Mouse (Mus musculus): Measurements from ENCODE around the gene Notch4.

Notch4 gene

GRCm38 (mm10) chr17:34597566-34598095 is 33.6 kb downstream of the Notch4 start, which contains the start of gene Ager:
Gene Ager, plus strand, starts transcription at chr17:34597862.
- no peak for DNase-seq

DNA sequence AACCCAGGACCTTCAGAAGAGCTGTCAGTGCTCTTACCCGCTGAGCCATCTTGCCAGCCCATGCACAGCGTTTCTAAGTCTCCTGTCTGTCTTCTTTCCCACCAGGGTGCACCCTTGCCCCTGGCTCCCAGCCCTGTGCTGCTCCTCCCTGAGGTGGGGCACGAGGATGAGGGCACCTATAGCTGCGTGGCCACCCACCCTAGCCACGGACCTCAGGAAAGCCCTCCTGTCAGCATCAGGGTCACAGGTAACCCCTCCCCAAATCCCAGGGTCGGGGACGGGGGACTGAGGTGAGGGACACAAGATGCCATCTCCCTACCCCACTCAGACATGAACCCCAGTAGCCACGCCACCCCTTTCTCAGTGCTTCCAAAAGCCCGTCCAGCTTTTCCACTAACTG is 35.8 kb downstream of the Notch4 start:
- DNase-seq: peak; percentile 8

- peak; percentile 20 for DNase-seq
Observed at GRCm38 (mm10) chr17:34601796-34602195, 37.7 kb downstream of the Notch4 start.

DNA sequence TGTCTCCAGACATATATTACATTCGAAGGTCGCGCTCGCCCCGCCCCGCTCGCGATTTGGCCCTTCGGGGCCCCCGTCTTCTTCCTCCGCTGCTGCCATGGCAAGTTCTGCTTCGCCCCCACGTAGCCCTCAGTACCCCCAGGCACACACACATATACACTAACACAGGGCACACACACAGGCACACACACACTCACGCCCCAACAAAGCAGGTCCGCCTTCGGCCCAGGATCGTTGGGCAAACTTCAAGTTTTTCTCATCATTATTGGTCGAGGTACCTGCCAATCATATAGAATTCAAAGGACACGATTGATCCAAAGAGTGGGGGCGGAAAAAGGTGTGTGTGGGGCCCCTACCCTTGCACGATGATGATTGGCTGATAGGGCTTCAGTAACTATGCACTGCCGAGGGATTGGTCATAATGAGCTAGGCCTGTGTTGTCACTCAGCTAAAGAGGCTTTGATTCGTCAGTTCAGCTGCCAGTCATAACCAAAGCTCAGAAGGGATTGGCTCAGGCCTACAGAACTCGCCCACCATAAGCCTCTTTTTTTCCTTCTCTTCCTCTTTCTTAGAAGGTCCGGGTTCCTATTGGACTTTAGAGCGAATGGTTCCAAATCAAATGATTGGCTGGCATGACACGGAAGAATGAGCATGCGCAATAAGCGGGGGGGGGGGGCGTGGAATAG is 39.5 kb downstream of the Notch4 start, which contains the start of gene Rnf5:
Gene Rnf5 (minus strand): TSS at position 316 of the 686 bp plus-strand sequence.
- peak; percentile 100 for DNase-seq

- peak; percentile 100 for DNase-seq
Observed at GRCm38 (mm10) chr17:34604061-34604508, 40.0 kb downstream of the Notch4 start, which contains the start of gene Agpat1. Gene Agpat1, plus strand, starts transcription at chr17:34604262.

GRCm38 (mm10) chr17:34604511-34605237 is 40.6 kb downstream of the Notch4 start:
- peak; percentile 91 for DNase-seq

DNA sequence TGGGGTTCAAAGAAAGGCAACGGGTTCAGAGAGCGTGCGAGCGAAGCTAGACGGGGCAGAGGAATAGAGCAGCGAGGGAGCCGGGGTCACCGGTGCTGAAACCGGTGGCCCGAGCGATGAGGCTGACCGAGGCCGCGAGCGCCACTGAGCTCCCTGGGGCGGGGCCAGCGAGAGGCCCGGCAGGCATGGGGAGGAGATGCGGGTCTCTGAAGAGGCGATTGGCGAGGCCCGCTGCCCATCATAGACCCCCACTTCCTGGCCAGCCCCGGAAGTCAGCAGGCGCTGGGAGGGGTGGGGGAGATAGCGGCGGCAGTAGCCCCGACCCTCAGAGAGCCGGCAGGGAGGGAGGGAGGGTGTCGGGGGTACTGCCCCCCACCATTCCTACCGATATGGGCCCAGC is 41.5 kb downstream of the Notch4 start:
- DNase-seq: peak; percentile 96

GRCm38 (mm10) chr17:34606186-34607039 is 42.3 kb downstream of the Notch4 start:
- no peak for DNase-seq

GRCm38 (mm10) chr17:34607997-34608396 is 43.9 kb downstream of the Notch4 start:
- DNase-seq: no peak

DNA sequence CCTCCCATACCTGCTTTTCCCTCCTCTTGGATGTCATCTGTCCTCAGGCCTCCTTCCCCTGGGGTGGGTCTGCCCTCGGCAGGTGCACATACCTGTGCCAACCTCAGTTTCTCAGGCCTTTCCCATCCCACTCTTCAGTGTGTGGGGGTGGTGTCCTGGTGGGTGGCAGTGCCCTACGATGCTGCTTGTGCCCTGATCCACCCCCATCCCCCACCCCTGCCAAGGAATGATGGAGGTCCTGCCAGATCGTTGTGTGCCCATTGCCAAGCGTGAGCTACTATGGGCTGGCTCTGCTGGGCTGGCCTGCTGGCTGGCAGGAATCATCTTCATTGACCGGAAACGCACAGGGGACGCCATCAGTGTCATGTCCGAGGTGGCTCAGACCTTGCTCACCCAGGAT is 47.0 kb downstream of the Notch4 start:
- DNase-seq: no peak

DNA sequence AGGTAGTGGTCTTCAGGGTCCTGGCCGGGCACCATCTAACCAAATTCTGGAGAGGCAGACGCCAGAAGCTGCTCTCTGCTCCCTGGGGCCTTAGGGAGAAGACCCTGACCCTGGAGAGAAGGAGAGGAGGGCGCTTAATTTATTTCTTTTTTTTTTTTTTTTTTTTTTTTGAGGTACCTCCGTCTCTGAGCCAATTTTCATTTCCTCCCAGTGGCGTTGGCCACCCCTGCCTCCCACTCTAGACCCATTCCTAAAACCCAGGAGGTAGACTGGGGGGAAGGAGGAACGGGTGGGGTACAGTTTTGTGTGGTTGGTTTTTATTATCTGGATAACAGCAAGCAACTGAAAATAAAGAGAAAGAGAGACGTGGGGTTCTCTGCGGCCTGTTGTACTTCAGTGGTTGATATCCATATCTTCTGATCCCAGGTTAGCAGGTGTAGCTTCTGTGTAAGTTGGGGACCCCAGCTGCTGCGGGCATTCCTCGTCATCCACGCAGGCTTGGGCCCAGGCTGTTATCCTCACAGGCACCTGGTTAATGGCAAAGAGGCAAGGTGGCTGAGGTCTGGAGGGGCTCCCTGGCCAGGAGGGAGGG is 49.1 kb downstream of the Notch4 start:
- DNase-seq: no peak

DNA sequence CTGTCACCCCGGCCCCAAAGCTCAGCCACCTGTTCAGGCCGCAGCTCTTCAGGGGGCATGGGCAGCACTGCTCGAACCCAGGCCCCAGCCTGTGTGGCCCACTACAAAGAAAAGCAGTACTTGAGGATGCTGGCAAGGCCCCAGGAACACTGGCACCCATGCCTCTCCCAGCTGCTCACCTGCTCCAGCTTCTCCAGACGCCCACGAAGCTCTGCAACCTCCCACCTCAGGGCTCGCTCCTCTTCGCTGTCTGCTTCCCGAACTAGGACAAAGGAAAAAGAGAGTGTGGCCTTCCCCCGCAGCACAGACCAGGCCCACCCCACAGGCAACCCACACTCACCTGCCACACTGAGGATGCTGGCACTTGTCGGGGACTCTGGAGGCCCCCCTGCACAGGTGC is 49.8 kb downstream of the Notch4 start:
- DNase-seq: no peak

DNA sequence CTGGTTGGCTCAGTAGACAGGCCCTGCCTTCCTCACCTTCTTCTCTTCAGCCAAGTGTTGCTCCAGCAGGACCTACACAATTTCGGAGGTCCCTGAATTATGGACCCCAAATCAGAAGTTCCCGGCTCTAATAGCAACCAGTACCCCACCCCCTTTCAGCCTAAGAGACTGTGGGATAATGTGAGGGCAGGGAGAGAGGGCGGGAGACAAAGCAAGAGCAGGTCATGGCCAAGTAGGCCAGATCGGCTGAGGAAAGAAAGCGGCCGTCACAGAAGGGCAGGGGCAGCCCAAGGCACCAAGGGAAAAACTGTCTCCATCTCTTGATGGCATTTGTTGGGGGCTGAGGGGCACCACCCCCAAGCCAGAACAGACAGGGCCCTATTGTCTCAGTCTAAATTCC is 51.8 kb downstream of the Notch4 start, which contains the start of gene Egfl8:
Gene Egfl8 (minus strand): TSS at position 101 of the 400 bp plus-strand sequence.
- DNase-seq: no peak

DNA sequence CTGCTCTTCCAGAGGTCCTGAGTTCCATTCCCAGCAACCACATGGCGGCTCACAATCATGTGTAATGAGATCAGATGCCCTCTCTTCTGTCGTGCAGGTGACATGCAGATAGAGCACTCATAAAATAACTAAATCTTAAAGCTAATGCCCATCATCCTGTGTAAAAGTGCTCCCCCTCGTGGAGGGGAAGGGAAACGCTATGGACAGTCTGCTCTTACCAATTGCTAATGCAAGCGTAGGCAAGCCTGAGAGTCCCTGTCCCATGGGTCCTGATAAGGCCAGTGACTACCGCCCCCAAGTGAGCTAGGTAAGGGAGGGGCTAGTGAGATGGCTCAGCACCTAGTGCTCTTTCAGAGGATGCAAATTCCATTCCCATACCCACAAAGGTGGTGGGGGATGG is 54.9 kb downstream of the Notch4 start:
- DNase-seq: peak; percentile 68

DNA sequence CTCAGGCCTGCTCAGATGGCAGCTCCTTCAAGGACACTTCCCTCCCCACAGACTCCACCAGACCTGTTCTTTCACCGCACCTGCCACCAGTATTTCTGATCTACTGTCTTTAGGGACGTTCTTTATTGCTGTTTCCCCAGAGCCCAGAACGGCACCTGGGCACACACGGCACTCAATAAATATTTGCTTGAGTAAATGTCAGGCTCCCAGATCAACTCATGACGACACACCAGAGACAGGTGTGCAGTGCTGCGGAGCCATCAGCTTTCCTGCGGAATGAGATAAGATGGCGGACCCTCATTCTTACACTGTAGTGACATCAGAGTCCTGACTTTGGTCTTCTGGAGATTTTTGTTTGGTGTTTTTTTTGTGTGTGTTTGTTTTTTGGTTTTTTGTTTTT is 56.9 kb downstream of the Notch4 start:
- DNase-seq: no peak

GRCm38 (mm10) chr17:34623161-34623560 is 59.1 kb downstream of the Notch4 start:
- no peak for DNase-seq

DNA sequence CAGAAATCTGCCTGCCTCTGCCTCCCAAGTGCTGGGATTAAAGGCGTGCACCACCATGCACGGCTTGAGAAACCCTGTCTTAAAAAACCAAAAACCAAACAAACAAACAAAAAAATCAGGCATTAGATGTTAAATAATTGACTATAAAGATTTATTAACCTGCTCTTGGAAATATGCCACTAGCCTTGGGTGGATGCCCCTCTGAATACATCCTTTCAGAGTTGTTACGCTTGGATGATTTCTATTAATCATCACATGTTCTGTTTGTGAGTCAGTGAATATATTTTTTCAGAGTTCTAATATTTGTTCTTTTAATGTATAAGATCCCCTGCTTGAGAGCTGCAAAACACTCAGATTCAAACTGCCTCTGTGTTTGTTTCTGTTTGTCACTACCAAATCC is 60.9 kb downstream of the Notch4 start:
- DNase-seq: no peak

DNA sequence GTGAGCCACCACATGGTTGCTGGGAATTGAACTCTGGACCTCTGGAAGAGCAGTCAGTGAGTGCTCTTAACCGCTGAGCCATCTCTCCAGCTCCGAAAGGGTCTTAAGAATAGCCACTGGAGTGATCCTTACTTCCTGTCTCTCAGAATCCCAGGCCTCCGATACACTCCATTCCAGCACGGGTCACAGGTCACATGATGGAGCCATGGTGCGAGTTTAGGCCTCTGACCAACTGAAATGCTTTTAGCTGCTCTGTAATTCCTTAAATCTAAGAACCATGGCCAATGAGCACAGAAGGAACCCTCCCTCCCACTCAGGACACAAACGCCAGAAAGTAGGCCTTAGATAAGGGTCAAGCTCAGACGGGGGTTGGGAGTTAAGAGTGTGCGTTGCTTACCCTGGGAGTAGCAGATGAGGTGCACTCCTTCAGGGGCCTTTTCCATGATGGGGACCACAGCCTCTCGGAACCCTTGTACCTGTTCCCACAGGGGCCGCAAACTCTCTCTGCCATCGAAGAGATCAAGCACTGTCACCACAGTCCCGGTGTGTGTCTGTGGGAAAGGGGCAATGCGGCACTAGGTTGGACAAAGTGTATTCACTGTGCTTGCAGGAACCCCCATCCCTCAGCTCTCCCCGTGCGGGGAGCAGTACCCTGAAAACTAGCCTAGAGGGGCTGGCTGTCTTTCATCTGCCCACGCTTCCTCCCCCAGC is 62.1 kb downstream of the Notch4 start:
- DNase-seq: peak; percentile 44

- DNase-seq: peak; percentile 39
Observed at GRCm38 (mm10) chr17:34626773-34627092, 62.7 kb downstream of the Notch4 start.

DNA sequence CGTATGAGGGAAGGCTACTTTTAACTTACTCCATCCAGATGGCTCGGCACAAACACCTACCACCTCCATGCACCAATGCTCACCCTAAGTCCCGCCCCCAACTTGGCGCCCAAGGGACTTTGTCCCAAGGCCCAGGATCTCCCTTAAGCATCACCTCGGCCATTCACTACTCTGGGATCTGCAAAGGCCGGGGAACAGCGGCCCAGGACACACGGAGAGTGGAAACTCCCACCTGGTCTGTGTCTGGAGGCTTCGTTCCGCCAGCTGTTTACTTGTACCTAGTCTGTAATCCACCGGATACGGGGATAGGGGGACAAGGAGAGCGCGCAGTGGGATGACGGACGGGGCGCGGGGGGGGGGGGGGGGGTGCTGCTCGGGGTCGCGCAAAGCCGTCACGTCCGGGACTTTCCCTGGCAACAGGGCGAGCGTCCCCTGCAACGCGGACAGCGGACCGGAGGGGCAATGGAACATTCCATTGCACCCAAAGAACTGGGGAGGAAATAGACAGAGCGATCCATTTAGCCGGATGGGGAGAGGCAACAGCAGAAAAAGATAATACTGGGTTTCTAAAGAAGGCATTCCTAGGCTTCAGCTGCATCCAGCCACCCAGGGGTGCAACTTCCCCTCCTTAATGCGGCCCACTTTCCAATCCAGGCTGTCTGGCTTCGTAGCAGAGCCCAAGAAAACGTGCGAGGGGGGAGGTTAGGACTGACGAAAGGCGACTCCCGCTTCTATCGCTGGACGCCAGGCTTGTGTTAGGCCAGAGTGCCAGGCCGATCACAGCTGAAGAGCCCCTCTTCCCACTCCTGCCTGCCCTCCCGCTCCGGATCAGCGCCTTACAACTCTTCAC is 63.2 kb downstream of the Notch4 start:
- peak; percentile 91 for DNase-seq
